Mouse (Mus musculus) liver, embryonic 13.5 days (tissue): ENCODE measurements around the gene Rab3c. TPM values are rescaled to one million over a fixed set of nuclear protein-coding genes. Genes with fewer than 3 reads are reported as not detected.

Experiments
- ATAC-seq: fragments of 200-750 bp; cut with Nextera tagmentation; 2 replicates; pipeline ENCODE4 v1.8.0; 2017; ENCODE audit warnings: low read depth, mild to moderate bottlenecking, moderate number of reproducible peaks, moderate library complexity
- DNase-seq: peaks from one replicate; pipeline ENCODE4 v3.0.0; 2022
- H3K27ac ChIP-seq: fragments of 300-500 bp; sonication (generic); 2 replicates; pipeline ENCODE4 v1.5.1; 2015; ENCODE audit warnings: moderate library complexity, mild to moderate bottlenecking, inconsistent platforms
- H3K27me3 ChIP-seq: fragments of 300-500 bp; sonication (generic); 2 replicates; pipeline ENCODE4 v1.6.1; 2015; ENCODE audit warnings: mild to moderate bottlenecking, inconsistent platforms
- H3K36me3 ChIP-seq: fragments of 300-500 bp; sonication (generic); 2 replicates; pipeline ENCODE4 v1.6.1; 2015; ENCODE audit warnings: mild to moderate bottlenecking, inconsistent platforms
- H3K4me1 ChIP-seq: fragments of 300-500 bp; sonication (generic); replicated peaks from 2 replicates; pipeline ENCODE4 v1.6.1; 2015; ENCODE audit warnings: inconsistent platforms
- H3K4me2 ChIP-seq: fragments of 300-500 bp; sonication (generic); 2 replicates; pipeline ENCODE4 v1.6.1; 2015; ENCODE audit warnings: inconsistent platforms, mild to moderate bottlenecking, moderate library complexity
- H3K4me3 ChIP-seq: fragments of 300-500 bp; sonication (generic); replicated peaks from 2 replicates; pipeline ENCODE4 v1.5.1; 2015; ENCODE audit warnings: mild to moderate bottlenecking, inconsistent platforms
- H3K9ac ChIP-seq: fragments of 300-500 bp; sonication (generic); 2 replicates; pipeline ENCODE4 v1.6.1; 2015; ENCODE audit warnings: mild to moderate bottlenecking, inconsistent platforms
- H3K9me3 ChIP-seq: fragments of 300-500 bp; sonication (generic); replicated peaks from 2 replicates; pipeline ENCODE4 v1.6.1; 2016; ENCODE audit warnings: inconsistent platforms
- WGBS: fragments of 180-500 bp; shearing (Covaris S2); methylation state at CpG from one replicate; pipeline ENCODE4 v1.1.7; 2015; ENCODE audit not compliant: insufficient replicate concordance; 5-methylcytosine and 5-hydroxymethylcytosine counted together
- polyA plus RNA-seq: library from polyadenylated mRNA; unstranded; fragments of >200 nt; fragmentation: Nextera tagmentation; extraction: Ambion mirVana; gene quantifications from 2 replicates; pipeline ENCODE4 v1.2.1, GENCODE M21; 2015

Gene Rab3c
- polyA plus RNA-seq, 1 experiment from 2014 or later: 0.31 TPM

DNA sequence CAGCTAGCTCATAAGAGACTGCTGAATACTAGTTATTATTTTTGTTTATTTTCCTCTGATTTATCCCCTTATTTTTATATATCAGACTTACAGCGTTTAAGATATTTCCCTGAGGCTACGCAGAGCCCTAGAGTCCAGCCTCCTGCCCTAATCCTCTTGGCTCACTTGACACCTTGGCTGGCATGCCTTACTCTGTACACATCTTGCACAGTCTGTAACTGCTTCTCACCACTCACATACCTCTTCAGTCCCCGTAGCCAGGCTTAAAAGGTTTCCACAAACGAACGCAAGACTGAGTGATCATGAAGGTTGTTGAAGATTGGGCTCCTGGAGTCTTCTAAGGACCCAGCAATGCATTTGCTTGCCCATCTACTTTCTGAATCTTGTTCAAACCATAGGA, 29.3 kb downstream of the Rab3c start:
- Histone ChIP-seq H3K4me1 (no peaks in the 10 kb centered on the region), H3K27me3 (no peaks in the 10 kb centered on the region), H3K9me3 (no peaks in the 10 kb centered on the region), H3K27ac (no peak overlapping the region), H3K9ac (no peak overlapping the region), H3K4me2 (no peak overlapping the region), H3K4me3 (no peak overlapping the region), H3K36me3 (no peaks in the 10 kb centered on the region)
- 69% methylated on average over 5 of the region's 5 CpGs for WGBS
- ATAC-seq (no peak), DNase-seq (no peak)

- no peaks in the 10 kb centered on the region for H3K4me1 ChIP-seq
- no peak overlapping the region for H3K4me3 ChIP-seq
- H3K27me3 ChIP-seq: no peaks in the 10 kb centered on the region
- no peaks in the 10 kb centered on the region for H3K9me3 ChIP-seq
- no peak overlapping the region for H3K27ac ChIP-seq
- no peak overlapping the region for H3K4me2 ChIP-seq
- no peak for DNase-seq
- H3K36me3 ChIP-seq: no peaks in the 10 kb centered on the region
- 63% methylated on average over 2 of the region's 2 CpGs for WGBS
- no peak overlapping the region for H3K9ac ChIP-seq
- ATAC-seq: no peak
Measured at GRCm38 (mm10) chr13:110248481-110248880, 32.3 kb downstream of the Rab3c start.

GRCm38 (mm10) chr13:110238970-110239369, 41.8 kb downstream of the Rab3c start:
- 58% methylated on average over 3 of the region's 3 CpGs for WGBS
- DNase-seq: no peak
- Histone ChIP-seq H3K9ac (no peak overlapping the region), H3K9me3 (no peaks in the 10 kb centered on the region), H3K4me3 (no peak overlapping the region), H3K4me2 (no peak overlapping the region), H3K36me3 (no peaks in the 10 kb centered on the region), H3K27ac (no peak overlapping the region), H3K4me1 (no peaks in the 10 kb centered on the region), H3K27me3 (no peaks in the 10 kb centered on the region)
- ATAC-seq: no peak

- no peaks in the 10 kb centered on the region for H3K36me3 ChIP-seq
- H3K27ac ChIP-seq: no peak overlapping the region
- no peak overlapping the region for H3K4me2 ChIP-seq
- no peak overlapping the region for H3K4me3 ChIP-seq
- no peak overlapping the region for H3K9ac ChIP-seq
- 33% methylated on average over 10 of the region's 10 CpGs for WGBS
- no peaks in the 10 kb centered on the region for H3K9me3 ChIP-seq
- ATAC-seq (no peak), DNase-seq (no peak)
- no peaks in the 10 kb centered on the region for H3K4me1 ChIP-seq
- H3K27me3 ChIP-seq: no peaks in the 10 kb centered on the region
Measured at GRCm38 (mm10) chr13:110237209-110237935, 43.4 kb downstream of the Rab3c start.

GRCm38 (mm10) chr13:110233364-110233763, 47.4 kb downstream of the Rab3c start:
- Histone ChIP-seq H3K4me2 (no peak overlapping the region), H3K9ac (no peak overlapping the region), H3K4me1 (no peaks in the 10 kb centered on the region), H3K9me3 (no peaks in the 10 kb centered on the region), H3K4me3 (no peak overlapping the region), H3K36me3 (no peaks in the 10 kb centered on the region), H3K27ac (no peak overlapping the region), H3K27me3 (no peaks in the 10 kb centered on the region)
- DNase-seq (no peak), ATAC-seq (no peak)
- WGBS: 78% methylated on average over 5 of the region's 5 CpGs

GRCm38 (mm10) chr13:110231086-110231688, 49.6 kb downstream of the Rab3c start:
- H3K9me3 ChIP-seq: no peaks in the 10 kb centered on the region
- H3K4me3 ChIP-seq: no peak overlapping the region
- no peak overlapping the region for H3K4me2 ChIP-seq
- DNase-seq (no peak), ATAC-seq (no peak)
- WGBS: 61% methylated on average over 5 of the region's 5 CpGs
- no peaks in the 10 kb centered on the region for H3K27me3 ChIP-seq
- no peak overlapping the region for H3K9ac ChIP-seq
- H3K4me1 ChIP-seq: no peaks in the 10 kb centered on the region
- no peaks in the 10 kb centered on the region for H3K36me3 ChIP-seq
- H3K27ac ChIP-seq: no peak overlapping the region

DNA sequence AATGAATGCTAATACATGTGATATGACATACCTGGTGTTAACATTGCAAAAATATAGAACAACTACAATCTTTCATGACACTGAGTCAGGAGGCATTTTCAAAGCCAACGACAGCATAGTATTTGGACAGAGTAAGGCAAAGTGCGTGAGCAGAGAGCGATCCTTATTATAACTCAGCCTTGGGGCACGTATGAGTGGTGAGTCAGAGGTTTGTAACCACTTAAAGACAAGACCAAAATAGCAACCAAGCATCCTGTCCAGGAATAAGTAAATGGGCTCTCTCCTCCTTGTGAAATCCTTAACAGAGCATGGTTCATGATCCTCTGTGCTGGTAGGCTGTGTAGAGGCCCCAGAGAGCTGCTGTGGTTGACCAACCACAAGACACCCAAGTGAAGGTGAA, 50.8 kb downstream of the Rab3c start:
- no peak overlapping the region for H3K9ac ChIP-seq
- no peaks in the 10 kb centered on the region for H3K4me1 ChIP-seq
- no peak for DNase-seq
- no peak overlapping the region for H3K27ac ChIP-seq
- no peak overlapping the region for H3K4me3 ChIP-seq
- 62% methylated on average over 4 of the region's 4 CpGs for WGBS
- no peaks in the 10 kb centered on the region for H3K36me3 ChIP-seq
- no peaks in the 10 kb centered on the region for H3K27me3 ChIP-seq
- H3K4me2 ChIP-seq: no peak overlapping the region
- no peak for ATAC-seq
- H3K9me3 ChIP-seq: no peaks in the 10 kb centered on the region

GRCm38 (mm10) chr13:110219195-110219594, 61.6 kb downstream of the Rab3c start:
- no peaks in the 10 kb centered on the region for H3K36me3 ChIP-seq
- H3K4me3 ChIP-seq: no peak overlapping the region
- no peak overlapping the region for H3K27ac ChIP-seq
- no peak for DNase-seq
- ATAC-seq: no peak
- WGBS: 70% methylated on average over 7 of the region's 7 CpGs
- no peak overlapping the region for H3K4me2 ChIP-seq
- no peaks in the 10 kb centered on the region for H3K27me3 ChIP-seq
- no peaks in the 10 kb centered on the region for H3K4me1 ChIP-seq
- no peaks in the 10 kb centered on the region for H3K9me3 ChIP-seq
- H3K9ac ChIP-seq: no peak overlapping the region

- ATAC-seq: no peak
- Histone ChIP-seq H3K4me2 (no peak overlapping the region), H3K4me3 (no peak overlapping the region), H3K4me1 (no peaks in the 10 kb centered on the region), H3K9ac (no peak overlapping the region), H3K36me3 (no peaks in the 10 kb centered on the region), H3K27me3 (no peaks in the 10 kb centered on the region), H3K27ac (no peak overlapping the region), H3K9me3 (no peaks in the 10 kb centered on the region)
- no peak for DNase-seq
- WGBS: 68% methylated on average over 4 of the region's 4 CpGs
Measured at GRCm38 (mm10) chr13:110218497-110218896, 62.3 kb downstream of the Rab3c start.

GRCm38 (mm10) chr13:110211526-110212075, 69.2 kb downstream of the Rab3c start:
- Histone ChIP-seq H3K27me3 (no peaks in the 10 kb centered on the region), H3K9ac (no peak overlapping the region), H3K27ac (no peak overlapping the region), H3K9me3 (no peaks in the 10 kb centered on the region), H3K4me3 (no peak overlapping the region), H3K36me3 (no peaks in the 10 kb centered on the region), H3K4me1 (no peaks in the 10 kb centered on the region), H3K4me2 (no peak overlapping the region)
- 63% methylated on average over 8 of the region's 8 CpGs for WGBS
- ATAC-seq (no peak), DNase-seq (no peak)

GRCm38 (mm10) chr13:110198906-110199305, 81.9 kb downstream of the Rab3c start:
- DNase-seq (no peak), ATAC-seq (no peak)
- H3K9me3 ChIP-seq: no peaks in the 10 kb centered on the region
- no peak overlapping the region for H3K4me2 ChIP-seq
- H3K4me1 ChIP-seq: no peaks in the 10 kb centered on the region
- 65% methylated on average over 5 of the region's 5 CpGs for WGBS
- H3K27me3 ChIP-seq: no peaks in the 10 kb centered on the region
- no peak overlapping the region for H3K4me3 ChIP-seq
- no peaks in the 10 kb centered on the region for H3K36me3 ChIP-seq
- no peak overlapping the region for H3K27ac ChIP-seq
- H3K9ac ChIP-seq: no peak overlapping the region

- no peaks in the 10 kb centered on the region for H3K9me3 ChIP-seq
- 45% methylated on average over 1 of the region's 1 CpGs for WGBS
Measured at GRCm38 (mm10) chr13:110190039-110190438, 90.8 kb downstream of the Rab3c start.

More at GRCm38 (mm10) chr13:110190039-110190438, 90.8 kb downstream of the Rab3c start:
- H3K27me3 ChIP-seq: no peaks in the 10 kb centered on the region
- H3K4me1 ChIP-seq: no peaks in the 10 kb centered on the region
- no peak overlapping the region for H3K4me3 ChIP-seq
- ATAC-seq (no peak), DNase-seq (no peak)
- no peaks in the 10 kb centered on the region for H3K36me3 ChIP-seq
- no peak overlapping the region for H3K9ac ChIP-seq
- no peak overlapping the region for H3K27ac ChIP-seq
- H3K4me2 ChIP-seq: no peak overlapping the region
